Mouse (Mus musculus): ENCODE measurements around the gene Zfp524. TPM values are rescaled to one million over a fixed set of nuclear protein-coding genes. Genes with fewer than 3 reads are reported as not detected.

The Zfp524 gene
- total and polyA plus RNA-seq, 3 experiments: 8.9 to 37.2 (median 11.4) TPM

DNA sequence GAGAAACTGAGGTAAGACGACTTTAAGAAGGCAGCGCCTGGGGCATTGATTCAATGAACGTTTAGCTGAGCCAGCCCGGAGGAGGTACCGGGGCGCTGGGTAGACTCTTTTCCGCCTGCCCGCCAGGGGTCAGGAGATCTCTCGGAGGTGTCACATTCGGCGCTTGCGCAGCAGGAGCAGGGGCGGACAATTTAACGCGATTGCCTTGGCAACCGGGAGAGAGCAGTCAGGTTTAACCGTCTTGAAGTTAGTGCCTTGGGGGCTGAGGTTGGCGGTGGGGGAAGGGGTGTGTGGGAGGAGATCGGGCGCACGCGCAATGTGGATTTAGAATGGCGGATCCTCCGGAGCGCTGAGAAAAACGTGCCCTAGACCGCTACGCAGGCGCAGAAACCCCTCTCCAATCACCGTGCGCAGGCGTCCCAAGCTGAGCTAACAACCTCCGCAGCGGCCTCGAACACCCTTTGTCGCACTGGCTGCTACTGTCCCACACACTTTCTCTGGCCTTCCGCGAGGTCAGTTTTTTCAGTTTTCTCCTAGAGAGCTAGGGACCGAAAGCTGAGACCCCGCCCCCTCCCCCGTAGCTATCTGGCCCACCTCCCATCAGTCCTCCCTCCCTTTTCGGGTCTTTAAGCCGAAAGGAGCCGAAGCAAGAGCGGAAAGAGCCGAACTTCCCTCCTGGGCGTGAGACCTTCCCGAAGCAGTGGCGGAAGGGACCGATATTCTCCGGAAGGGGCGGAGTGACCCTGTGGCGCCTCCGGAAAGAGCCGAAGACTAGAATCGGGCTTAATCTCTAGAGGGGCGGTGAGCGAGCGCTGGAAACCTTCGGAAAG lies 46.9 kb downstream of the Zfp524 start:
- no peak for TF ChIP-seq TAL1 (conservative IDR thresholded peaks at IDR 0.05; ENCODE audit: low read depth, low read length)
- no peak for TF ChIP-seq POLR2AphosphoS5 (IDR thresholded peaks at IDR 0.05; ENCODE audit: insufficient replicate concordance, low read depth, low read length)
- TF ChIP-seq GATA2 (IDR thresholded peaks at IDR 0.05; ENCODE audit: borderline replicate concordance, low read depth, low read length): no peak
- no peak for TF ChIP-seq GATA1 (IDR thresholded peaks at IDR 0.05; ENCODE audit: borderline replicate concordance, low read length)
- TF ChIP-seq CTCF (IDR thresholded peaks at IDR 0.05; ENCODE audit: low read depth, low read length): no peak
- H3K9me3 ChIP-seq (replicated peaks): no peaks in the 10 kb centered on the region
- peaks cover 19% of the 10 kb centered on the region for H3K27me3 ChIP-seq (ENCODE audit: insufficient read depth, low read length)
- H3K4me1 ChIP-seq (ENCODE audit: insufficient read depth, low read depth, low read length): peaks cover 40% of the 10 kb centered on the region
- H3K4me3 ChIP-seq (ENCODE audit: low read depth, low read length): peak overlapping the region; percentile 74
- DNase-seq (ENCODE audit: low spot score) (peak; percentile 93), ATAC-seq (ENCODE audit: extremely low read depth, insufficient number of reproducible peaks, low FRiP score, poor library complexity, severe bottlenecking) (peak; percentile 70)
- peaks cover 22% of the 10 kb centered on the region for H3K36me3 ChIP-seq (replicated peaks)

DNA sequence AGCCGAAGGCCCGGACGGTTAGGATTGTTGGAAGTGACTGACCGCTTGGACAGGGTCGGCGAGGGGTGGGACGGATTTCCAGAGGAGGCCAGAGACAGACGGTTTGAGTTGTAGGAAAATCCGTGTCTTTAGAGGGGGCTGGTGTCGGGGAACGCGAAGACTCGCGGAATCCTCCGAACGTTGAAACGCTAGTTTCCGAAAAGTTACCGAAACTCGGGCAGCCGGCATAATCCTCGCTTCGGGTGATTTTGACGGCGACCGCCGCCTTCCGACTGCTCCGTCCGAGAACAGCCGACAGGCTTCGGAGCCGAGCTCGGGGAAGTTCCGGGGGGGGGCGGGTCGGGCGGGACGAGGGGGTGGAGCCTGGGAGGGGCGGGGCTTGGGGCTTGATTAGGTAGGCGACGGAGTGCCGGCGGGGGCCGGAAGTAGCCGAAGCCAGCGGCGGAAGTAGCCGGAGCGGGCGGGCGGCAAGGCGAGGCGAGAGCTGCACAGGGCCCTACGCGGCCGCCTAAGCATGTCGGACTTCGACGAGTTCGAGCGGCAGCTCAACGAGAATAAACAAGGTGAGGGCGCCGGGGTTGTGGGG lies 47.7 kb downstream of the Zfp524 start, which contains the start of gene U2af2:
Gene U2af2, plus strand, starts transcription at position 370 of the 586 bp plus-strand sequence.
- H3K4me1 ChIP-seq (ENCODE audit: insufficient read depth, low read depth, low read length): peaks cover 44% of the 10 kb centered on the region
- H3K36me3 ChIP-seq (replicated peaks): peaks cover 29% of the 10 kb centered on the region
- H3K27me3 ChIP-seq (ENCODE audit: insufficient read depth, low read length): peaks cover 12% of the 10 kb centered on the region
- peak; percentile 71 for DNase-seq (ENCODE audit: low spot score)
- peak within 1 kb of the TSS; percentile 74 for H3K4me3 ChIP-seq (ENCODE audit: low read depth, low read length)
- H3K9me3 ChIP-seq (replicated peaks): no peaks in the 10 kb centered on the region
- peak; percentile 23; the same call in 1 of the 2 replicates for ATAC-seq (ENCODE audit: extremely low read depth, insufficient number of reproducible peaks, low FRiP score, poor library complexity, severe bottlenecking)
- TF ChIP-seq GATA2 (IDR thresholded peaks at IDR 0.05; ENCODE audit: borderline replicate concordance, low read depth, low read length) (no peak), POLR2AphosphoS5 (IDR thresholded peaks at IDR 0.05; ENCODE audit: insufficient replicate concordance, low read depth, low read length) (no peak), TAL1 (conservative IDR thresholded peaks at IDR 0.05; ENCODE audit: low read depth, low read length) (no peak), GATA1 (IDR thresholded peaks at IDR 0.05; ENCODE audit: borderline replicate concordance, low read length) (no peak), CTCF (IDR thresholded peaks at IDR 0.05; ENCODE audit: low read depth, low read length) (no peak)

DNA sequence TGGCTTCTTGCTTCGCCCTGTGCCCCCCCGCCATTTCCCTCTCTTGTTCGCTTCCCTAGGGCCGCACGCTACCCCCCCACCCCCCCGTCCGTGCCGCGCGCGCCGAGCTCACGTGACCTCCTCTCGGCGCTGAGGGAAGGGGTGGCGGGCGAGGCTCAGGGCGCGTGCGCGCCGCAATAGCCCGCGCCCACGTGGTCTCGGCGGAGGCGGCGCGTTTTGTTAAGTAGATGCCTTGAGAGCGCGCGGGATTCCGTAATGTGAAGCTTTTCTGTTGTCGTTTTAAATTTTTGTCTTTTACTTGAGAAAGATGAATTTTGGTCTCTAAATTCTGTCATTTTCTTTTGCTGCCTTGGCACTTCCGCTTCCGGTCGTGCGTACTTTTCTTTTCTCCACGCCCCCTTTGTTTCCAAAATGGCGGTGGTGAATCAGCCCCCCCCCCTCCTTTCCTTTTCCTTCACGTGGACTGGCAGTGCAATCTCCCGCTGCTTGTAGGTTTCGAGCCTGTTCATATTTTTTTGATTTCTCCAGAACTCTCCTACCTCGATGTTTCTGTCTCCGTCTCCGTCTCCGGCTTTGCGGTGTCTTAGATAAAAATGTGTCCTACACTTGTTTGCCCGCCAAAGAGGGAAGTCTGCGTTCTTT lies 48.3 kb downstream of the Zfp524 start:
- peak overlapping the region; percentile 74 for H3K4me3 ChIP-seq (ENCODE audit: low read depth, low read length)
- H3K9me3 ChIP-seq (replicated peaks): no peaks in the 10 kb centered on the region
- peaks cover 5% of the 10 kb centered on the region for H3K27me3 ChIP-seq (ENCODE audit: insufficient read depth, low read length)
- H3K36me3 ChIP-seq (replicated peaks): peaks cover 36% of the 10 kb centered on the region
- no peak for ATAC-seq (ENCODE audit: extremely low read depth, insufficient number of reproducible peaks, low FRiP score, poor library complexity, severe bottlenecking)
- H3K4me1 ChIP-seq (ENCODE audit: insufficient read depth, low read depth, low read length): peaks cover 49% of the 10 kb centered on the region
- peak; percentile 70 for DNase-seq (ENCODE audit: low spot score)
- TF ChIP-seq CTCF (IDR thresholded peaks at IDR 0.05; ENCODE audit: low read depth, low read length) (no peak), GATA2 (IDR thresholded peaks at IDR 0.05; ENCODE audit: borderline replicate concordance, low read depth, low read length) (no peak), TAL1 (conservative IDR thresholded peaks at IDR 0.05; ENCODE audit: low read depth, low read length) (no peak), GATA1 (IDR thresholded peaks at IDR 0.05; ENCODE audit: borderline replicate concordance, low read length) (no peak)

DNA sequence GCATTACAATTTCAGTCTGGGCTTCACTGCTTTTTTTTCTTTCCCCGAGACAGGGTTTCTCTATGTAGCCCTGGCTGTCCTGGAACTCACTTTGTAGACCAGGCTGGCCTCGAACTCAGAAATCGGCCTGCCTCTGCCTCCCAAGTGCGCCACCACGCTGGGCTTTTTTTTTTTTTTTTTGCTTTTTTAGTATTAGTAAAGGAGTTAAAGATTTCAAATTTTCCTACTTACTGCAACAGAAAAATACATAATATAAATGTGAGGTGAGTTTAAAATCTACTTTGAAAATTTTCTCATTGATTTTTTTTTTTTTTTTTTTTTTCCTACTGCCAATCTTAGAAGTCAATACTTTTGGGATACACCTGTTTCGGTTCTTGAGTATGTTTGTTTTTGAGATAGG lies 50.7 kb downstream of the Zfp524 start:
- ATAC-seq (ENCODE audit: extremely low read depth, insufficient number of reproducible peaks, low FRiP score, poor library complexity, severe bottlenecking) (no peak), DNase-seq (ENCODE audit: low spot score) (no peak)
- no peaks in the 10 kb centered on the region for H3K27me3 ChIP-seq (ENCODE audit: insufficient read depth, low read length)
- TF ChIP-seq CTCF (IDR thresholded peaks at IDR 0.05; ENCODE audit: low read depth, low read length) (no peak), TAL1 (conservative IDR thresholded peaks at IDR 0.05; ENCODE audit: low read depth, low read length) (no peak), GATA2 (IDR thresholded peaks at IDR 0.05; ENCODE audit: borderline replicate concordance, low read depth, low read length) (no peak), POLR2AphosphoS5 (IDR thresholded peaks at IDR 0.05; ENCODE audit: insufficient replicate concordance, low read depth, low read length) (no peak), GATA1 (IDR thresholded peaks at IDR 0.05; ENCODE audit: borderline replicate concordance, low read length) (no peak)
- H3K4me3 ChIP-seq (ENCODE audit: low read depth, low read length): peak overlapping the region; percentile 65; the same call in 1 of the 2 replicates
- peaks cover 55% of the 10 kb centered on the region for H3K36me3 ChIP-seq (replicated peaks)
- peaks cover 67% of the 10 kb centered on the region for H3K4me1 ChIP-seq (ENCODE audit: insufficient read depth, low read depth, low read length)
- H3K9me3 ChIP-seq (replicated peaks): no peaks in the 10 kb centered on the region

Other genes starting within 250 kb of the Zfp524 start
Only the 20 nearest of the 30 such genes appear.
- 1.9 and 3.4 TPM in 2 replicates for gene Isoc2a, start 137.3 kb upstream of the Zfp524 start, total RNA-seq (2014; fragmentation: Nextera tagmentation)
- gene Isoc2a, start 137.3 kb upstream of the Zfp524 start, total RNA-seq (2017): 7.5 and 10.4 TPM in 2 replicates
- gene Isoc2a, start 137.3 kb upstream of the Zfp524 start, polyA plus RNA-seq (2012): 6.3 and 16.2 TPM in 2 replicates
- not detected in 2 replicates for gene Gm36210, start 107.9 kb upstream of the Zfp524 start, total RNA-seq (2014; fragmentation: Nextera tagmentation)
- not detected in 2 replicates for gene Gm36210, start 107.9 kb upstream of the Zfp524 start, total RNA-seq (2017)
- not detected in 2 replicates for gene Gm36210, start 107.9 kb upstream of the Zfp524 start, polyA plus RNA-seq (2012)
- 13.9 and 15.2 TPM in 2 replicates for gene Zfp628, start 99.2 kb upstream of the Zfp524 start, total RNA-seq (2014; fragmentation: Nextera tagmentation)
- gene Zfp628, start 99.2 kb upstream of the Zfp524 start, total RNA-seq (2017): 1.6 and 1.8 TPM in 2 replicates
- gene Zfp628, start 99.2 kb upstream of the Zfp524 start, polyA plus RNA-seq (2012): 35.7 and 39.5 TPM in 2 replicates
- gene Nat14, start 92.4 kb upstream of the Zfp524 start, total RNA-seq (2014; fragmentation: Nextera tagmentation): 2.0 and 3.6 TPM in 2 replicates
- gene Nat14, start 92.4 kb upstream of the Zfp524 start, total RNA-seq (2017): 0.41 and 1.1 TPM in 2 replicates
- gene Nat14, start 92.4 kb upstream of the Zfp524 start, polyA plus RNA-seq (2012): 0.85 and 1.2 TPM in 2 replicates
- 0.15 TPM in 1 of 2 replicates, not detected in the other for gene Ssc5d, start 88.6 kb upstream of the Zfp524 start, total RNA-seq (2014; fragmentation: Nextera tagmentation)
- gene Ssc5d, start 88.6 kb upstream of the Zfp524 start, total RNA-seq (2017): 0.05 TPM in 1 of 2 replicates, not detected in the other
- 0.02 and 0.08 TPM in 2 replicates for gene Ssc5d, start 88.6 kb upstream of the Zfp524 start, polyA plus RNA-seq (2012)
- gene Sbk2, start 50.0 kb upstream of the Zfp524 start, total RNA-seq (2014; fragmentation: Nextera tagmentation): not detected in 2 replicates
- 0.06 and 0.11 TPM in 2 replicates for gene Sbk2, start 50.0 kb upstream of the Zfp524 start, total RNA-seq (2017)
- gene Sbk2, start 50.0 kb upstream of the Zfp524 start, polyA plus RNA-seq (2012): not detected in 2 replicates
- not detected in 2 replicates for gene Sbk3, start 43.2 kb upstream of the Zfp524 start, total RNA-seq (2014; fragmentation: Nextera tagmentation)
- gene Sbk3, start 43.2 kb upstream of the Zfp524 start, total RNA-seq (2017): 0.06 and 0.11 TPM in 2 replicates
- not detected in 2 replicates for gene Sbk3, start 43.2 kb upstream of the Zfp524 start, polyA plus RNA-seq (2012)
- 9.9 TPM in 1 of 2 replicates, not detected in the other for gene Zfp579, start 18.3 kb upstream of the Zfp524 start, total RNA-seq (2014; fragmentation: Nextera tagmentation)
- 0.71 and 0.87 TPM in 2 replicates for gene Zfp579, start 18.3 kb upstream of the Zfp524 start, total RNA-seq (2017)
- 4.1 and 4.2 TPM in 2 replicates for gene Zfp579, start 18.3 kb upstream of the Zfp524 start, polyA plus RNA-seq (2012)
- 53.4 and 54.4 TPM in 2 replicates for gene Fiz1, start 282 bp downstream of the Zfp524 start, total RNA-seq (2014; fragmentation: Nextera tagmentation)
- 22.2 and 23.6 TPM in 2 replicates for gene Fiz1, start 282 bp downstream of the Zfp524 start, total RNA-seq (2017)
- 52.7 and 66.6 TPM in 2 replicates for gene Fiz1, start 282 bp downstream of the Zfp524 start, polyA plus RNA-seq (2012)
- gene Gm44973, start 1.1 kb downstream of the Zfp524 start, total RNA-seq (2014; fragmentation: Nextera tagmentation): 6.7 TPM in 1 of 2 replicates, not detected in the other
- not detected in 2 replicates for gene Gm44973, start 1.1 kb downstream of the Zfp524 start, total RNA-seq (2017)
- gene Gm44973, start 1.1 kb downstream of the Zfp524 start, polyA plus RNA-seq (2012): not detected in 2 replicates
- gene Zfp865, start 6.0 kb downstream of the Zfp524 start, total RNA-seq (2014; fragmentation: Nextera tagmentation): 50.6 and 54.8 TPM in 2 replicates
- gene Zfp865, start 6.0 kb downstream of the Zfp524 start, total RNA-seq (2017): 17.5 and 19.9 TPM in 2 replicates
- 121 and 146 TPM in 2 replicates for gene Zfp865, start 6.0 kb downstream of the Zfp524 start, polyA plus RNA-seq (2012)
- gene Ccdc106, start 6.1 kb downstream of the Zfp524 start, total RNA-seq (2014; fragmentation: Nextera tagmentation): 1.7 TPM in 1 of 2 replicates, not detected in the other
- 0.23 TPM in 1 of 2 replicates, not detected in the other for gene Ccdc106, start 6.1 kb downstream of the Zfp524 start, total RNA-seq (2017)
- 0.13 and 0.21 TPM in 2 replicates for gene Ccdc106, start 6.1 kb downstream of the Zfp524 start, polyA plus RNA-seq (2012)
- gene 4632433K11Rik, start 19.7 kb downstream of the Zfp524 start, total RNA-seq (2014; fragmentation: Nextera tagmentation): 1.2 and 2.4 TPM in 2 replicates
- gene 4632433K11Rik, start 19.7 kb downstream of the Zfp524 start, total RNA-seq (2017): 0.98 TPM in 1 of 2 replicates, not detected in the other
- gene 4632433K11Rik, start 19.7 kb downstream of the Zfp524 start, polyA plus RNA-seq (2012): not detected in 2 replicates
- gene Zfp784, start 24.0 kb downstream of the Zfp524 start, total RNA-seq (2014; fragmentation: Nextera tagmentation): 1.7 and 2.5 TPM in 2 replicates
- 2.7 and 2.8 TPM in 2 replicates for gene Zfp784, start 24.0 kb downstream of the Zfp524 start, total RNA-seq (2017)
- 1.3 and 1.6 TPM in 2 replicates for gene Zfp784, start 24.0 kb downstream of the Zfp524 start, polyA plus RNA-seq (2012)
- gene Zfp580, start 37.1 kb downstream of the Zfp524 start, total RNA-seq (2014; fragmentation: Nextera tagmentation): 1.1 and 1.8 TPM in 2 replicates
- gene Zfp580, start 37.1 kb downstream of the Zfp524 start, total RNA-seq (2017): 0.44 TPM in 1 of 2 replicates, not detected in the other
- 2.8 and 4.1 TPM in 2 replicates for gene Zfp580, start 37.1 kb downstream of the Zfp524 start, polyA plus RNA-seq (2012)
- gene U2af2, start 47.7 kb downstream of the Zfp524 start, total RNA-seq (2014; fragmentation: Nextera tagmentation): 166 and 208 TPM in 2 replicates
- 261 and 292 TPM in 2 replicates for gene U2af2, start 47.7 kb downstream of the Zfp524 start, total RNA-seq (2017)
- gene U2af2, start 47.7 kb downstream of the Zfp524 start, polyA plus RNA-seq (2012): 480 and 545 TPM in 2 replicates
- gene Epn1, start 65.8 kb downstream of the Zfp524 start, total RNA-seq (2014; fragmentation: Nextera tagmentation): 134 and 152 TPM in 2 replicates
- gene Epn1, start 65.8 kb downstream of the Zfp524 start, total RNA-seq (2017): 79.5 and 85.2 TPM in 2 replicates
- 720 and 931 TPM in 2 replicates for gene Epn1, start 65.8 kb downstream of the Zfp524 start, polyA plus RNA-seq (2012)
- not detected in 2 replicates for gene Rfpl4, start 102.5 kb downstream of the Zfp524 start, total RNA-seq (2014; fragmentation: Nextera tagmentation)
- gene Rfpl4, start 102.5 kb downstream of the Zfp524 start, total RNA-seq (2017): not detected in 2 replicates
- gene Rfpl4, start 102.5 kb downstream of the Zfp524 start, polyA plus RNA-seq (2012): not detected in 2 replicates
- 1.0 and 4.0 TPM in 2 replicates for gene Rasl2-9, start 111.5 kb downstream of the Zfp524 start, total RNA-seq (2014; fragmentation: Nextera tagmentation)
- gene Rasl2-9, start 111.5 kb downstream of the Zfp524 start, total RNA-seq (2017): 2.0 and 2.7 TPM in 2 replicates
- gene Rasl2-9, start 111.5 kb downstream of the Zfp524 start, polyA plus RNA-seq (2012): 0.42 and 0.48 TPM in 2 replicates
- gene Vmn1r55, start 135.3 kb downstream of the Zfp524 start, total RNA-seq (2014; fragmentation: Nextera tagmentation): 0.15 TPM in 1 of 2 replicates, not detected in the other
- gene Vmn1r55, start 135.3 kb downstream of the Zfp524 start, total RNA-seq (2017): 0.06 and 0.22 TPM in 2 replicates
- not detected in 2 replicates for gene Vmn1r55, start 135.3 kb downstream of the Zfp524 start, polyA plus RNA-seq (2012)